Mouse (Mus musculus): ENCODE data around the gene 1600014C23Rik. TPM values are rescaled to one million over a fixed set of nuclear protein-coding genes. Genes with fewer than 3 reads are reported as not detected.

Gene 1600014C23Rik
- polyA plus RNA-seq, 1 experiment: not detected

DNA sequence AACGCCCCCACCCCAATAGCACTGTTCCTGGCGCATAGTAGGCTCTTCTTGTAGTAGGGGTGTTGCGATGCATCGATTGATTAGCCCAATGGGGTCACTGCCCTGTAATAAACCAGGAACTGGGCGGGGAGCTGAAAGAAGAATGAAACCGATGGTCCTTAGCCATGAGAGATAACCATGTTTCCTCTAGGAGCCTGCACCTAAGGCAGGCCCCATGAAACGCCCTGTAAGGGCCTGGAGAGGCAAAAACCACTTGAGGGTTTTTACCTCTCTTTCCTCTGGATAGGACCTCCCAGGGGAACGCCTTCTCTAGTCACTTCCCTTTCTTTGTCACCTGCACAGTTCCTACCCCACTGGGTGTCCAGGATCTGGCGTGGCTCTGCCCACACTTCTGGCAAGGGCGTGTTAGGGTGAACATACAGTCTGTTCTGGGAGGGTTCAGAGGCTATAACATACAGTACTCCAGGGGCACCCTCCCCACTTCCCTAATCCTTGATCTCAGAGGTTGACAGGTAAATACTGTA, 3.5 kb upstream of the 1600014C23Rik start:
- no peak overlapping the region for H3K27ac ChIP-seq (ENCODE audit: insufficient read depth, low read length)
- no peaks in the 10 kb centered on the region for H3K36me3 ChIP-seq (ENCODE audit: control insufficient read depth, insufficient read depth, low read length, poor library complexity, severe bottlenecking)
- H3K9me3 ChIP-seq (replicated peaks; ENCODE audit: control insufficient read depth, insufficient read depth, low read length, poor library complexity, severe bottlenecking): no peaks in the 10 kb centered on the region
- H3K4me3 ChIP-seq (ENCODE audit: low read depth, low read length): peak overlapping the region; percentile 89
- no peaks in the 10 kb centered on the region for H3K27me3 ChIP-seq (ENCODE audit: control insufficient read depth, insufficient read depth, low read length, poor library complexity, severe bottlenecking)
- peak overlapping the region; percentile 74 for H3K9ac ChIP-seq (ENCODE audit: low read depth, poor library complexity, severe bottlenecking)
- TF ChIP-seq EP300 (IDR thresholded peaks at IDR 0.05; ENCODE audit: insufficient read depth, low read depth, low read length): no peak
- peak; percentile 16 for TF ChIP-seq POLR2A (IDR thresholded peaks at IDR 0.05; ENCODE audit: insufficient read depth, low read length)
- TF ChIP-seq CTCF (IDR thresholded peaks at IDR 0.05; ENCODE audit: low read depth, low read length): no peak
- peaks cover 9% of the 10 kb centered on the region for H3K4me1 ChIP-seq (ENCODE audit: control insufficient read depth, insufficient read depth, low read length)

DNA sequence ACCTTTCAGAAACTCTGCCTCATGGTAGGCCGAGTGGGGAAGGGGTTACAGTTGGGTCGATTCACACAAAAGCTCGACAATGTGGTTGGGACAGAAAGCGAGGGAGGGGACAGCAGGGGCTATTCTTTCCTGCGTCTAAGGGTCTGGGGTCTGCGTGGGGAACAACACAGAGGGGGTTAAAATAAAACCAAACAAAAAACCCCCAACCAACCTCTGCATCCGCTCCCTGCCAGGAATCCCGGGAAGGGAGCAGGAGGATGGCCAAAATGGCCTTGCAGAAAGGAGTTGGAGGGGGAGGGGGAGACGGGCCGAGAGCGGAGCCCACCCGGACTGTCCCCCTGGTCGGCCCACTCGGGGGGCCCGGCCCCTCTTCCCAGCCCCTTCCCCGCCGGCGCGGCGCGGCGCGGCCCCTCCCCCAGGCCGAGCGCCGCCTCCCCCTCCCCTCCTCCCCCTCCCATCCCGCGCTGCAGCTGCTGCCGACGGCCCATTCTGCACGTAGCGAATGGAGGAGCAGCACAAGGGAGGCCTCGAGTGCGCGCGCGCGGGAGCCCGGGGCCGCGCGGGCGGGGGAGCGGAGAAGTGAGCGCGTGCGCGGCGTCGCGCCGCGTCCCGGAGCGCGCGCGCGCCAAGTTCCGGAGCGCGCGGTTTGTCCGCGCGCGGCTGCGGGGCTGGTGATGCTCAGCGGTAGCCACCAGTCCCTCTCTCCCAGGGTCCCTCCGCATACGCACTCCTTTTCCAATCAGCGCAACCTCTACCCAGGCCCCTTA, 2.9 kb upstream of the 1600014C23Rik start:
- 0 out of 2 replicates have a peak overlapping the region, but pooled peaks have one; percentile 7 for H3K27ac ChIP-seq (ENCODE audit: insufficient read depth, low read length)
- no peaks in the 10 kb centered on the region for H3K36me3 ChIP-seq (ENCODE audit: control insufficient read depth, insufficient read depth, low read length, poor library complexity, severe bottlenecking)
- peak overlapping the region; percentile 74 for H3K9ac ChIP-seq (ENCODE audit: low read depth, poor library complexity, severe bottlenecking)
- H3K4me1 ChIP-seq (ENCODE audit: control insufficient read depth, insufficient read depth, low read length): peaks cover 9% of the 10 kb centered on the region
- TF ChIP-seq CTCF (IDR thresholded peaks at IDR 0.05; ENCODE audit: low read depth, low read length) (no peak), EP300 (IDR thresholded peaks at IDR 0.05; ENCODE audit: insufficient read depth, low read depth, low read length) (peak; percentile 84), POLR2A (IDR thresholded peaks at IDR 0.05; ENCODE audit: insufficient read depth, low read length) (peak; percentile 42)
- H3K9me3 ChIP-seq (replicated peaks; ENCODE audit: control insufficient read depth, insufficient read depth, low read length, poor library complexity, severe bottlenecking): no peaks in the 10 kb centered on the region
- H3K27me3 ChIP-seq (ENCODE audit: control insufficient read depth, insufficient read depth, low read length, poor library complexity, severe bottlenecking): no peaks in the 10 kb centered on the region
- peak overlapping the region; percentile 89 for H3K4me3 ChIP-seq (ENCODE audit: low read depth, low read length)

GRCm38 (mm10) chr17:45735382-45736310, 2.0 kb upstream of the 1600014C23Rik start:
- no peaks in the 10 kb centered on the region for H3K36me3 ChIP-seq (ENCODE audit: control insufficient read depth, insufficient read depth, low read length, poor library complexity, severe bottlenecking)
- peak overlapping the region; percentile 69 for H3K4me3 ChIP-seq (ENCODE audit: low read depth, low read length)
- TF ChIP-seq POLR2A (IDR thresholded peaks at IDR 0.05; ENCODE audit: insufficient read depth, low read length) (peak; percentile 20), CTCF (IDR thresholded peaks at IDR 0.05; ENCODE audit: low read depth, low read length) (peak; percentile 87), EP300 (IDR thresholded peaks at IDR 0.05; ENCODE audit: insufficient read depth, low read depth, low read length) (0 out of 2 replicates have a peak, but pooled peaks have one; percentile 12)
- peak overlapping the region; percentile 74 for H3K9ac ChIP-seq (ENCODE audit: low read depth, poor library complexity, severe bottlenecking)
- peak overlapping the region; percentile 7; the same call in 1 of the 2 replicates for H3K27ac ChIP-seq (ENCODE audit: insufficient read depth, low read length)
- H3K9me3 ChIP-seq (replicated peaks; ENCODE audit: control insufficient read depth, insufficient read depth, low read length, poor library complexity, severe bottlenecking): no peaks in the 10 kb centered on the region
- no peaks in the 10 kb centered on the region for H3K27me3 ChIP-seq (ENCODE audit: control insufficient read depth, insufficient read depth, low read length, poor library complexity, severe bottlenecking)
- H3K4me1 ChIP-seq (ENCODE audit: control insufficient read depth, insufficient read depth, low read length): peaks cover 9% of the 10 kb centered on the region

GRCm38 (mm10) chr17:45734881-45735280, 1.2 kb upstream of the 1600014C23Rik start:
- H3K36me3 ChIP-seq (ENCODE audit: control insufficient read depth, insufficient read depth, low read length, poor library complexity, severe bottlenecking): no peaks in the 10 kb centered on the region
- H3K9ac ChIP-seq (ENCODE audit: low read depth, poor library complexity, severe bottlenecking): no peak overlapping the region
- H3K9me3 ChIP-seq (replicated peaks; ENCODE audit: control insufficient read depth, insufficient read depth, low read length, poor library complexity, severe bottlenecking): no peaks in the 10 kb centered on the region
- peaks cover 9% of the 10 kb centered on the region for H3K4me1 ChIP-seq (ENCODE audit: control insufficient read depth, insufficient read depth, low read length)
- no peak overlapping the region for H3K27ac ChIP-seq (ENCODE audit: insufficient read depth, low read length)
- no peaks in the 10 kb centered on the region for H3K27me3 ChIP-seq (ENCODE audit: control insufficient read depth, insufficient read depth, low read length, poor library complexity, severe bottlenecking)
- TF ChIP-seq POLR2A (IDR thresholded peaks at IDR 0.05; ENCODE audit: insufficient read depth, low read length): no peak
- TF ChIP-seq CTCF (IDR thresholded peaks at IDR 0.05; ENCODE audit: low read depth, low read length): no peak
- TF ChIP-seq EP300 (IDR thresholded peaks at IDR 0.05; ENCODE audit: insufficient read depth, low read depth, low read length): no peak
- peak overlapping the region; percentile 13; the same call in 1 of the 2 replicates for H3K4me3 ChIP-seq (ENCODE audit: low read depth, low read length)

DNA sequence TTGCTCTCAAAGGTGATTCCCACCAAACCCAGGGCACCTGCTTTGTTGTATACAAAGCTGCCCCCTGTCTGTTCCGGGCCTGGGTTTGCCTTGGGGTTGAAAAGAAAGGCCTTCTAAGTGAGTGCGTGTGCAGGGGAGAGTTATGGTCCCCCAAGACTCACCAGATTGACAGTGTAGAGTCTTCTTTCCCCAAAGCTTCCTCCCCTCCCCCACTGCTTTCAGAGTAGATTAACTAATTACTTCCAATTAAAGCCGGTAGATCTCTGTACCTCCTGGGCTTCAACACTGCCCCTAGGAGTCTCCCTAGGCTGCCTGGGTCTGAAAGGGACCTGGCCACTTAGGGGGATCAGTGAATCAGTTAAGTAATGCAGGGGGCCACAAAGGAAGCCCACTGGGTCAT, 689 bp upstream of the 1600014C23Rik start:
- H3K9me3 ChIP-seq (replicated peaks; ENCODE audit: control insufficient read depth, insufficient read depth, low read length, poor library complexity, severe bottlenecking): no peaks in the 10 kb centered on the region
- H3K4me3 ChIP-seq (ENCODE audit: low read depth, low read length): peak overlapping the region; percentile 45
- TF ChIP-seq CTCF (IDR thresholded peaks at IDR 0.05; ENCODE audit: low read depth, low read length) (no peak), POLR2A (IDR thresholded peaks at IDR 0.05; ENCODE audit: insufficient read depth, low read length) (no peak), EP300 (IDR thresholded peaks at IDR 0.05; ENCODE audit: insufficient read depth, low read depth, low read length) (no peak)
- H3K27ac ChIP-seq (ENCODE audit: insufficient read depth, low read length): no peak overlapping the region
- H3K27me3 ChIP-seq (ENCODE audit: control insufficient read depth, insufficient read depth, low read length, poor library complexity, severe bottlenecking): no peaks in the 10 kb centered on the region
- H3K36me3 ChIP-seq (ENCODE audit: control insufficient read depth, insufficient read depth, low read length, poor library complexity, severe bottlenecking): no peaks in the 10 kb centered on the region
- H3K9ac ChIP-seq (ENCODE audit: low read depth, poor library complexity, severe bottlenecking): peak overlapping the region; percentile 59
- H3K4me1 ChIP-seq (ENCODE audit: control insufficient read depth, insufficient read depth, low read length): peaks cover 9% of the 10 kb centered on the region

Data from ES-Bruce4 (cell line).